Mouse (Mus musculus): Measurements from ENCODE around the gene Plcl2.
A peak's percentile ranks its signal among the peaks of the same experiment; 100 is the strongest.
"Not testable (repeated sequence)": the region's sequence is repeated elsewhere in the genome, so short reads cannot be mapped to it uniquely, and the experiment has no call there.

Plcl2 gene

DNA sequence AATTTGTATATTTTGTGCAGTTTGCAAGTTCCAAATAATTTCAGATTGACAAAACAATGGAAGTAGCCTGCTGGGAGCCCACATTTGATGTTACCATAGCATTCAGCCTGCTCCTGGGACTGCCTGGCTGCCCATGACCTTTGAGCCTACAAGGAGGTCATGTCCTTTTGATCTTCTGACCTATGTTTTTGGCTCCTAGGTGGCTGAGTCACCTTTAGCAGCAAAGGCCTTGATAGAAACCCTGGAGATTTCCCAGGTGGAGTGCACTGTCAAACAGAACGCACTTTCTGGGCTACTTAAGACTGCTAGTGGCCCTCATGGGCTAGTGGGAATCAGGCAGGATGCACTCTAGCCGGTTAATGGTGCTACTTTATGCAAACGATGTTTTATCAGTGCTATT, 112.8 kb downstream of the Plcl2 start:
- DNase-seq (ENCODE audit: low read depth, low spot score): no peak

DNA sequence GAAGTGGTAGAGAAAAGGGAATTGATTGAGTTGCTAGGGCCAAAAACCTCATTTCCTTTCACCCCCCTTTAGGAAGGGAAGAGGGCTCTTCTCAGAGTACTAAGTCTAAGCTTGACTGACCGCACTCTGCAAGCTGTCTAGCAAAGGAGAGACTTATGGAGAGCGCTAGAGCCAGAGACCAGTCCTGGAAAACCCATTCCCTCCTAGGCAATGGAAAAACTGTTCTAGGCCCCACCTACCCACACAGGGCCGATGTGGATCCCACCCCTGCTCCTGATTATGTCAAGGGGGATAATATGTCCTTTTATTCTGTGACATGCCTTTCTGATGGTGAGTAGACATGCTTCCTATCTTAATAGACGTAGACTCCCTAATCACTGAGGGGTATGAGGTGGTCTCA, 116.4 kb downstream of the Plcl2 start:
- no peak for DNase-seq (ENCODE audit: low read depth, low spot score)

DNA sequence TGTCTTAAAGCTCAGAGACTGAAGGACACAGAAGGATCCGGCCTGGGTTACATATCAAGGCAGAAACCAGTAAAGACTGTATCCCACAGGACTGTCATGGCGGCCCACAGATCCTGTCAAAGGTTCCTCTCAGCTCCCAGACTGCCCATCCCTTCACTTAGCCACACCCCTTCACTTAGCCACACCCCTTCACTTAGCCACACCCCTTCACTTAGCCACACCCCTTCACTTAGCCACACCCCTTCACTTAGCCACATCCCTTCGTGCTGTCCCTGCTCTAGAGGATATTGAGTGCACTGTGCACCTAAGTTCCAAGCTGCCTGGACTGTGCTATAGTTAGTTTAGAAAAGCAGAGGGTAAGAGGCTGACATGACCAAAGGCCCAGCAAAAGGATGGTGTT, 118.5 kb downstream of the Plcl2 start:
- DNase-seq (ENCODE audit: low read depth, low spot score): no peak

DNA sequence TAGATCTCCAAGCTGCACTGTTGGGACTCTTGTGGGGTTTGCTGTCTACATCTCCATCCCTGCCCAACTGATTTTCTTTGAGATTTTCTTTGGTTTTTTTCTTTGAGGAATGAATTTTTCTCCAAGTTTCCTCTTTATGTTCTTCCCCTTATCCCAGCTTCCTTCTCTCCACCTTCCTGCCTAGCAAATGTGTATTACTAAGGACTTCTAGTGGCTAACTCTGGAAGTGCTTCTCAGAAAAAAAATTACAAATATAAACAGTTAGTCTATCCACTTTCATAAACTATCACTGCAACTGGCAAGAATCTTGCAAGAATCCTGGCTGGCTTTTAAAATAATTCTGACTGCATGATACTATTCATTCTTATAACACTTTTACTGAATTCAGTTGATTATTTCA, 119.5 kb downstream of the Plcl2 start:
- DNase-seq (ENCODE audit: low read depth, low spot score): no peak

DNA sequence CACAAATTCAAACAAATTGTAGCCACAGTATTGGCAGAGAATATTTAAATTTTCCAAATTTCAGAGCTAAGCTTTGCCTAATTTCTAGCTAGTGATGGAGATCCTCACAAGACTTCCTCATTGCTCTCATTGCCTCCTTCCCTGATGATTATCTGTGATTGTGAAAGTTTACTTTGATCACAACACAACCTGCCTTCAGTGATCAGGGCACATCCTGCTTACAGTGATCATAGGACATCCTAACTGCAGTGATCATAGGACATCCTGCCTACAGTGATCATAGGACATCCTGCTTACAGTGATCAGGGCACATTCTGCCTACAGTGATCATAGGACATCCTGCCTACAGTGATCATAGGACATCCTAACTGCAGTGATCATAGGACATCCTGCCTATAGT, 121.8 kb downstream of the Plcl2 start:
- not testable (repeated sequence) for DNase-seq (ENCODE audit: low read depth, low spot score)

DNA sequence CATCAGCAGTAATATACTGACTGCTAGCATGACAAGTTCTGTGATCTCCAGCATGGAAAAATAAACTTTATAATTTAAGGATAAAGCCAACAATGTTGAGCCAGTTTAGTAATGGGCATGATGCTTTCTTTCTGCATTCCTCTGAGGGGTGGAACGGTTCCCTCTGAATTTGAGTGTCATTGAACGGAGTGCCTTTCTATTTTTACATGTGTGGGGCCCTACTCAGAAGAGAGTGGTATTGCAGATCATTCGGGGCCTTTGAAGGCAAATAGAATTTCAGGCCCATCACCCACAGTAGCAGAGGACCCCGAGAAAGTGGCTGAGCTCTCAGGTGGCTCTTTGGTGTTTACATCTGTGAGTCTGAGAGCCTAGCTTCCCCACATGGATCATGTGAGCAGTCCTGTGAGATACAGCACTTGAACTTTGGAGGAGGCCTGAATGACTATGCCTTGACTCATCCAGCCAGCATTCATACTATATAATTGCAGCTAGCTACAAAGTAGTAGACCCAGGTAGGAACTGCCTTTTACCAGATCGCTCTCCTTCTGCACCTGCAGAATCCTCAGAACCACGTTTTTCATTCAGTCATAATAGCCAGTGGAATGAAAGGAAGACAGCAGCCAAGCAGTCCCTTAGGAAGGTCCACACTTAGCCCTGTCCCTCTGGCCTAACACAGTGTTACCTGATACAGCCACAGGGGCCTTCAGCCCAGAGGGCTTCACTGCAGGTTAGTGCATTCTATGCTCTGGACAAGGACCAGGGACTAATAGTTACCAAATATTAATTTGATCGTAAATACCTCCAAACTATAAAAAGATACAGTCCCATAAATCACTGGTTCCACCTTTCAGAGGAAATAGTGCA, 125.0 kb downstream of the Plcl2 start:
- no peak for DNase-seq (ENCODE audit: low read depth, low spot score)

DNA sequence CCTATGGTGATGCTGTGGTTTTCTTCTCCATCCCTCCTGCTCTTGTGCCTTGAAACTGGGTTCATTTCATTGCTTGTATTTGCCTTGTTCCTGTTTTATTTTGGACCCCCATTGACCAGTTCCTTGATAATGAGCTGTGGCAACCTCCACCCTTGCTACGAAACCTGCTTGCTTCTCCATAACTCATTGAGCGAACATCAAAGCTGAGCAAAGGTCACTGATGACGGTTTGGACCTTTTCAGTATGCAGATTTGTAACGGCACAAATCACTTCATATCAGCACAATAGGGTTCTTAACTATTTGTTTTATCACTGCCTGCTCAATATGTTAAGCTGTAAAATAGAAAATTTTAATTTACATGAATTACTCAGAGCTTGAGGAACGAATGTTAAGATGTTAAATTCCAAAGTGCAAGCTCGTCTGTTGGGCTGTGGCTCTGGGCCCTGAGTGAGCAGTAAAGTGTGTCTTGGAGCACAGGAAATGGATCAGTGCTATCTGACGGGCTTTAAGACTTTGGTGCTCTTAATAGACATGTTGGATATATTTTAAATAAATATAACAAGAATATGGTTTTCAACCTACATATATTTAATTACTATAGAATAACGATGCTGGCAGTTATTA, 126.9 kb downstream of the Plcl2 start:
- no peak for DNase-seq (ENCODE audit: low read depth, low spot score)

DNA sequence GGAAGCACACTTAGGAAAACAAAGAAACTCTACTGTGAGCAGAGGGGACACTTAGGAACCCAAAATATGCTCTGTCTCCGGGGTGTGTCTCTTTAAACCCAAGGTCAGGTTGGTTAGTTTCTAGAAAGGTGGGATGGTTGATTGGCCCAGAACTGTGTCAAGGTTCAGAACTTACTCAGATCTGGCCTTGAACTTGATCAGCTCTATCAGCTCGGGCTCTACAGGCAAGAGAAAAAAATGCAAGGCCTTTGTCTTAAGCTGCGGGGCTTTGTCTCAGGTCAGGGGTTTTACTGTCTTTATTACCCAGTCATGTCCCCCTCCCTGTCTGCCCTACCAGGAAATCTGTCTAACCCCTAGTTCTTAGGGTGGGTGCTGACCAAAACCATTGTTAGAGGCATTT, 129.6 kb downstream of the Plcl2 start:
- DNase-seq (ENCODE audit: low read depth, low spot score): no peak

DNA sequence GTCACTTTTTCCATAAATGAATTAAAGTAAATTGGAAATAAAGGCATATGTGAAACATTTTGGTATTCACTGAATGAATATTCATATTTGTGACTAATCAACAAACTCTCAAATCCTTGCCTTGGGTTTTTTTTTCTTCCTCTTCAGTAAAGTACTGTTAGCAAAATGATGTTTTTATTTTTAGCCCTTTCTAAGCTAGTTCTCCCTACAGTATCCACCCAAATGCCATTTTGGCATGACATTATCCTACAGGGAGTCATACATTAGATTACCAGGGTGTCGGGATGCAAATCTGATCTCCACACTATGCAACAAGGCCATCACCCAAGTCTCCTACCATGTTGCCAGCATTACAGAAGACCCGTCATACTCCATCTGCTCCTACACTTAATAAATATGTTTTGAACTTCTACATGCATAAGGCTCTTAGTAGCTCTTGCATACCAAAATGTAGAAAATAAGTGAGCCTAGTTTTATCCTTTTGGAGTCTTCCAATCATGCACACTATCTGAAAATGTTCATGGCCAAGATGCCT, 131.9 kb downstream of the Plcl2 start:
- no peak for DNase-seq (ENCODE audit: low read depth, low spot score)

DNA sequence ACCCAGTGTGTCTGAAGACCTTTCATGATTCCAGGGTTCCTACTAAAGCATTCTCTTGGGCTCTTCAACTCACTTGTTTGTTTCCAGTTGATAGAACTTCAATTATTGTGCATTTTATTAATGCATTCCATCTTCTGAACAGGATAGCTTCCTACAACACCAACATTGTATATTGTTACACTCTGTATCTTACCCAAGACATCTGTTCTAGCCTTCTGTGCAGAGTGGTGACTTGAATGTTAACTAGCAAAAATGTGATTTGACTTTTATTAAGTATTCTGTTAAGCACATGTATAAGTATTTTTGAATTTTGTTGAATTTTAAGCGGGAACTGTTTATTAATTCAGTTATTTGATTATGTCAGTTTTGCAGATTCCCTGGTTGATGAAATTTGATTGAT, 132.7 kb downstream of the Plcl2 start:
- no peak for DNase-seq (ENCODE audit: low read depth, low spot score)

DNA sequence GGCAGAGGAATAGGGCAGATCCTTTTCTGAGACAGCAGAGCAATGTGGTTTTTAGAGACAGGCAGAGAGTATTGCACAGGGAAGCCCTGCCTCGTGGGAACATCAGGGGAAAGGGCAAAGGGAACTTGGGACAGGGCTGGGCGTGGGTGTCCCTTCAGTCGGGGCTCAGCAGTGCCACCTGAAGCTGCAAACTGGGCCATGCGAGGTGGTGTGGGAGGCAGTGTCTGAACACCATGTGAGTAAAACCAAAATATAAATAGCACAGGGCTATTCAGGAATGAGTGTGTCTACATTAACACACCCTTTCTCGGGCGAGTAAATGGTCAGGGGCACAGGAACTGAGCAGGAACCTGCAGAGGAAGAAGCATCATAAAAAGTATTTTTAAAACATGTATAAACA, 134.2 kb downstream of the Plcl2 start:
- no peak for DNase-seq (ENCODE audit: low read depth, low spot score)

DNA sequence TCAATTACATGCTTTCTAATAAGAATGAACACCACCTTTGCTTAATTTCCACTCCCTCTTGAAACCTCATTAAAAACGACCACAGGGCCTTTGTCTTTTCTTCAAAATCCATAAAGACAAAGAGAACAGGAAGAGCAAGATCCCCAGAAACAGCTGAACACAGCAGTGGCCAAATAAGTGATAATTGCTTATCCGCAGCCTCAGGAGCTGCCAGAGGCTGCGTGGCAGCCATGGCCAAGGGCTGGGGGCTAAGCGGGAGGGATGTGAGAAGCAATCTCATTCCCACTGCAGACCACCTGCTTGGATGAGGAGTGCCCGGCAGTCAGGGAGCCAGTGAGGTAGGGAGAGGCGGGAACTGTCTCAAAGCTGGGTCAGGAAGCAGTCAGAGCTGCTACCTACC, 134.8 kb downstream of the Plcl2 start:
- peak; percentile 12 for DNase-seq (ENCODE audit: low read depth, low spot score)

DNA sequence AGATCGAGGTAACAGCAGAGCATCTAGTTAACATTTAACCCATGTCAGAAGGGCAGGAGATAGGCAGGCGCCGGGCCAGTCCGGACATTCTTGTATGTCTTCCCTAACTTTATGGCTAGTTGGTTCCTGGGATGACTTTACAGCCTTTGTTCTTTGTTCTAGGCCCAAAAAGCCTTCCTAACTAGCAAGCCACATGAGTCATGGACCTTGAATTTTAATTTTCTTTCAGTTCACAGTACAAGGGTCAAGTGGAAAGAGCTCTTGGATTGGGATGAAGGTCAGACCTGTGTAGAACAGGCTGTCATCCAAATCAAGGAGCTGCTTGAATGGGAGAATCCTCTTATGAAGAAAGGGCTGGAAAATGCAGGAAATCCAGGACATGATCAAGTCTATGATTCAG, 138.9 kb downstream of the Plcl2 start:
- DNase-seq (ENCODE audit: low read depth, low spot score): not testable (repeated sequence)

DNA sequence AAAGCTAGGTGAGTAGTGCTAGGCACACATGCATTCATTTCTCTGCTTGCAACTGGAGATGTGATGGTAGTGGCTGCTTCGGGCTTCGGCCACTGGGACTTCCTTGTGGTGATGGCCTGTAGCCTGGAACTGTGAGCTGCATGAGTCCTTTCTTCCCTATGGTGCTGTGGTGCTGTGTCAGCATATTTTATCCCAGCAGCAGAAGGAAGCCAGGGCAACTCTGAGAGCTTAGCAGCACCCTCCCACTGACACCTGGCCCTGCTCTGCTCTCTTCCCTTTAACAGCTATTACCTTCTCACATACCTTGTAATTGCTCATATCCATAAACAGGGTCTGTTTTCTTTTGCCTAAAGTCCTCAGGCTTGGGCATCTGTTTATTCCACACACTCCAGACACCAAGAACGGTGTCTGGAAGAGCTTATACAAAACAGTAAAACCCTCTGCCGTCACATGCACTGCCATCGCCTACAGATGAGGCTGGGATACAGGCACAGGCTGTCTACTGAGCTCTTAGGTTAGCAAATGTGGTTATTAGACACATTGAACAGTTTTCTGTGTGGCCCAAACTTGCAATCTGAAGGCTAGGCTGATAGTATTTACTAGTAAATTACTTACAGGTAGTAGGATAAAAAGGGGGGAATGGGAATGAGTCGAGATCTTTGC, 139.7 kb downstream of the Plcl2 start:
- no peak for DNase-seq (ENCODE audit: low read depth, low spot score)

DNA sequence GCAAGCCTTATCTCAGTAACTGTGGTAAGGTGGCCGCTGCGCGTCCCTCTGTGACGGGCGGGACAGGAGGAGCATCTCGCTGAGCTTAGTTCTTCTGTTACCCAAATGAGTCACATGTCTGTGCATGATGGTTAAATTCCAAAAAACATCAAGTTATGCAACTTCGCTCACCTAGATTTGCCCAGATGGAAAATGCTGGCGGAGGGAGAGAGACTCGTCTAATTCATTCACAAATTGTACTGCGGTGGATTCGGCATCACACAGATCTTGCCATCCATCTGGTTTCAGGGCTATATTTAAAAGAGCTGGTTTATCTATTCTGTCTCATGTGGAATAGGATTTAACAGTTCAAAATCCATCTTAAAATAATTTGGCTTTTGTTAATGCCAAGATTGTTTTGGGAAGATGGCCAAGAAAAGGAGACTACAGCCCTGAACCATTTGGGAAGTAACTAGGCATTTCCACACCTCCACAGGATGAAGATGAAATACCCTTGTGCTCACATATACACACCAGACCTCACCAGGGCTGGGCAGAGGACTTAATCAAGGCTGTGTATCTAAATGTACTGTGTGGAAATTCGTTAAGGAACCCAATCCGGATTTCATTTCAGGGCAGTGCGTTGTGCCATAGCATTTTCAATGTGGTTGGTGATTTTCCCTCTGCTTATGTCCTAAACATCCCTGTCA, 141.5 kb downstream of the Plcl2 start:
- no peak for DNase-seq (ENCODE audit: low read depth, low spot score)

DNA sequence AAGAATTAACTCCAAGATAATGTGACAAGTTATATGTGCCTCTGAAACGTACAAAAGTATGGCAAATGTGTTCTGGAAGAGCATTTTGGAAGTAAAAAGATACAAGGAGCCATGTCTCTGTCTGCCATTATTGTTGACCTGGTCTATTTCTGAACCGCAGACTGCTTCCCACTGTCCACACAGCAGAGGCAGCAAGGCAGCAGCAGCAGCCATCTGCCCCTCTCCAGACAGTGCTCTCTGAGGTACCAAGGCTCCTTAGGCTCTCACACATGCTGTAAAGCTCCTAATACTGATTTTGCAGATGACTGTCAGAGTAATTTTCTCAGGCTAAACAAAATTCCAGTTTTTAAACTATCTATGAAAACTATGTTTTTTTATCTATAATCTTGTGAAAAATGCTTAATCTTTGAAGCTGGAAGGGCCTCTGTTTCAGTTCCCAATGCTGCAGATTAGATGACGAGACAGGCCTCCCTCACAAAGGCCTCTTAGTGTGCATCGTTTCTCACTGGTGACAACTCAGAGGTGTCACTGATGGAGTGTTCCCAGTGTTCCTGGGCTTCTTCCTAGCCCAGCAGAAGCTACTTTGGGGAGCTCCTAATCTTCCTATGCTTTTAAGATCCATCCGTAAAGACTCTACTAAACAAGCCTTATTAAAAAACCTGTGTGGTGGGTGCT, 145.7 kb downstream of the Plcl2 start:
- DNase-seq (ENCODE audit: low read depth, low spot score): no peak

DNA sequence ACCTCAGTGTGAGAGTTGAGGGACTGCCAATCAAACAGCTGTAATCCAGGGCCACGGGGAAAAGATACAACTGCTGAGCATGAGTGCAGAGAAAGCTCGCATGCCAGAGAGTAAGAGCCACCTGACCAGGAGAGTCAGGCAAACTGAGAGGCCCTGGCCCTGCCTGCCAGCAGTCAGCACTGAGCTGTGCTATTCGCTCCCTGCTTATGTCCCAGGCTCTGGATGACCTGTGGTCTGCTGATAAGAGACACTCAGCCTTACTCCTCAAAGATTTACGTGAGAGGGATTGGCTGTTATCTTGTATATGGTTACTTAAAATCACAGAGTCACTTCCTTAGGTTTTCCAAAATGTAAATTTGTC, 146.2 kb downstream of the Plcl2 start:
- DNase-seq (ENCODE audit: low read depth, low spot score): no peak

DNA sequence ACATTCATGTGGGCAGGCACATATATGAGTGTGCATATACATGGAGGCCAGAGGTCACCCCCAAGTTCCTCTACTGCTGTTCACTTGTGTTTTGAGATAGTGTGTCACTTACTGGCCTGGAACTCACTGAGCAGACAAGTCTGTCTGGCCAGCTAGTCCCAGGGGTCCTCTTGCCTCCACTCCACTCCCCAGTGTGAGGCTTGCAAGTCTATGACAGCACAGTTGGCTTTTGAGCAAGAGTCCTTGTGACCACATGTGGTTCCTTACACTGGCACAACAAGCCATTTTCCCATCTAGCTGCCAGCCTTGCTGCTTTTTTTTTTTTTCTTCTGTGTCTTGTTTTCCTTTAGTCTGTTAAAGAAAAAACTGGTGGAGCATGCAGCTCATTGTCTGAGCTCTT, 148.1 kb downstream of the Plcl2 start:
- no peak for DNase-seq (ENCODE audit: low read depth, low spot score)

DNA sequence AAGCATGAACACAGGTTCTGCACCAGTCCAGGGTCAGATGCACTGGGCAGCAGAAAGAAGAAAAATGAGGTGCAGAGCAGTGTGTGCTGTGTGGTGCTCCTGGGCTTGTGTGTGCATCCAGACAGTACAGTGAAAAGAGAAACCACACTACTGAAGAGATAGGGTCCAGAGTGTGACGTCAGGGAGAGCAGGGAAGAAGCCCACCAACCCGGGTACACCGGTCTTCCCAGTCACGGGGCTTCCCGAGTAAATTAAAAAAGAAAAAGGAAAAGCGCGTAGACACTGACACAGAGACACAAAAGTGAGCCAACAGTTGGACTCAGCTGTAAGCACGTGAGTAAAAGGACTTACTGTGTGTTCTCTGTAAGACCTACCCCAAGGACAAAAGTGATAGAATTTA, 149.7 kb downstream of the Plcl2 start:
- DNase-seq (ENCODE audit: low read depth, low spot score): no peak

DNA sequence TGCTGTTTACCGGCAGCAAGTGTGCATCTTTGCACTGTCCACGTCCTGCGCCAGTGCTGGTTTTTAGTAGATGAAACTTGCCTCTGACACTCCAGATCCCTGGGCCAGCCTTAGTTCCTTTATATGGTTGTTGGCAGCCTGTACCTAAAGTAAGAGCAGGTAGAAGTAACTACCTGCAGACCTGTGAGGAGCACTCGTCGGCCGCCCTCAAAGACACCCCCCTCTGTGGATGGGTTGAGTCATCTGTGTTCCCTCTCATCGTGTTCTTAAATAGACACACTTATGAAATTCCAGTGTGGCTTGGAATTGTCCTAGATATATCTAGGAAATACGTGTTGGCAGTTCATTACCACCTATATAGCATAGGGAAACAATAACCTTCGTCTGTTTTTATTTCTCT, 158.4 kb downstream of the Plcl2 start:
- no peak for DNase-seq (ENCODE audit: low read depth, low spot score)

DNA sequence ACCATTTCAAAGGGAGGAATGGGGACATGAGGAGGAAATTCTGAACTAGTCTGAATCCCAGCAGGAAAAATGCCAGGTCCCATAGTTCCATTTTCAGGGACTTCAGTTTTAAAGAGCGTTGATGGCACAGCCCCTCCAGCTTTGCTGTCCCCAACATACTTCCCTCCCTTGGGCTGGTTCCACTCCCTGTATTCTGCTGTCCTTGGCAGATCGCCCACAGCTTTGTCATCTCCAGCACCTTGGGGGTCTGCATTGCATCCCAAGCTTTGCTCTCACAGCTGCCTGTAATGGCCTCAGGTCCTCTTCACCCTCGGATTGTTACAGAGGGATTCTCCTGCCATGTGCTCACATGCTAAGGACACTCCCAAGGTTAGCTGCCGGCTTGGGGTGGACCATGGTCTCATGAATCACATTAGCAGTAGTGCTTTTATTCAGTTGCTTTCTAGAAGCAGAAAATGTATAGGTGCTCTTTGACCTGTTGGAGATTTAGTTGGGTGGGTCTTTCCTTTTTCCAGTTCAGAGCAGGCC, 159.5 kb downstream of the Plcl2 start:
- DNase-seq (ENCODE audit: low read depth, low spot score): no peak

Measured in forelimb bud, embryonic 11.5 days (tissue).